Mouse (Mus musculus): ENCODE measurements at regions not wholly inside any gene's neighbourhood (a gene's known extent, or its start where the extent isn't known, plus 50 kb on each side); places are given as distances from the start of the nearest gene placed in this dataset.

DNA sequence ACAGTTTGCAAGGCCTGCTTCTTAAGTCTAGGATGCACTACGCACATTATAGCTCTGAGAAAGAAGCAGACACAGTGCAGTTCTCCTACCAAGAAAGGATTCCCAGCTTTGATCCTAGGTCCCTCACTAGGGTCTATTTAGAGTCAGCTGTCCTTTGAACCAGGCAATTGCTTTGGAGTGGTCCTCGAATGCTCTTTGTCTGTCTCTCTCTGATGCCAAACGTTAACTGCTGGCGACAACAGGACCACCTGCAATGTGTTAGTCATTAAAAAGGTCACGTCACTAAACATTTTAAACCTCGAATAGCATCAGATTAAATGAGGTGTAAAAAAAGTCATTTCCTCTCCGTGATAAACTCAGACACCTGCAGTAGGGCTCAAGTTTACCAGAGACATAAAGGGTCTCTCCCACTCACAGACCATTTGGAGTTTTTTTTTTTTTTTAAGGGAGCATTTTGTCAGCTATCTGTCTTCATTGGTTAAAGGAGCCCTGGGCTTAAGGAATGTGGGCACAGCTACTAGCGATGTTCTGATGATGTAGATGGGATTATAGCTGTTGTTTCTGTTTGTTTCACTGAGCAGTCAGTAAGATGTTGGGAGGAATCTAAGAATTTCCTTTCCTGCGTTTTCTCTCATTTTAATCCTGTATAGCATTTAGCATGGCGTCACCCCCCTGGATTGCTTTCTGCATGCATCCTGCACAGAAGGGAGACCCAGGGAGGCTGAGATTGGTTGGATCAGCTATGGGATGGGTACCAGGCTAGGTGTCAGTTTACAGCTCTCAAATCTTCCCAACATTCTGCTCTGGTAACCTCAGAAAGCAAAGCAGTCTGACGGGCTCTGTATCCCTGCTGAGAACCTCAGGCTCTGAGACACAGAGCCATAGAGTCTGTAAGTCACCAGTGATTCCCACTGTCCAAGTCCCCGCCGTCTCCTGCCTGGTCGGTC, 615.3 kb upstream of the Sall1 start:
- no peak overlapping the region for H3K27ac ChIP-seq
- H3K4me3 ChIP-seq = no peak overlapping the region
- DNase-seq = no peak
- no peaks in the 10 kb centered on the region for H3K27me3 ChIP-seq (ENCODE audit: control insufficient read depth, insufficient read depth, low read length)
- H3K36me3 ChIP-seq (ENCODE audit: control insufficient read depth, insufficient read depth, low read length) = no peaks in the 10 kb centered on the region
- 28% methylated on average over 14 of the region's 14 CpGs for WGBS
- no peaks in the 10 kb centered on the region for H3K79me2 ChIP-seq (replicated peaks; ENCODE audit: control insufficient read depth, insufficient read depth, low read length)
- no peak for TF ChIP-seq EP300 (IDR thresholded peaks at IDR 0.05; ENCODE audit: insufficient read depth, low read depth, low read length)
- TF ChIP-seq POLR2A (IDR thresholded peaks at IDR 0.05; ENCODE audit: insufficient read depth, low read depth, low read length) = no peak
- no peak for TF ChIP-seq CTCF (IDR thresholded peaks at IDR 0.05)
- intact Hi-C loops (cut with DNase I) = no loop called here
- no peak overlapping the region for H3K9ac ChIP-seq (ENCODE audit: low read depth, low read length)
- H3K4me1 ChIP-seq (ENCODE audit: control insufficient read depth, insufficient read depth, low read length) = no peaks in the 10 kb centered on the region

DNA sequence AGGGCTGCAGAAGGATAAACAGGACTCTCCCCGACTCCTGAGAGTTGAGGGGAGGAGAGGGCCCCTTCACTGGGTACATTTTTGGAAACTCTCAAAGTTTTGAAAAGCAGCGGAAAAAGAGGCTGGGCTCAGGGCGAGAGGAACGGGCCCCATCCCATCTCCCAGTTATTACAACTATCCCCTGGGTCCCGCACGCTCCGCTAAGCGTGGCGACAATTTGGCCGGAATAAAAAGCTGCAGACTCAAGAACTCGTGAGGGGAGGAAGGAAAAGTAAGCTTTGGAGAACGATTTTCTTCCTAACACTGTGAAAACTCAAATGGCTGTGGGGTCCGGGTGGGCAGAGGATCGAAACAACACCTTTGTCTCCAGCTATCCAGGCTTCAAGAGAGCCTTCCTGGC, 611.4 kb upstream of the Sall1 start:
- Histone ChIP-seq H3K36me3 (ENCODE audit: control insufficient read depth, insufficient read depth, low read length) (no peaks in the 10 kb centered on the region), H3K9ac (ENCODE audit: low read depth, low read length) (no peak overlapping the region), H3K27ac (no peak overlapping the region), H3K79me2 (replicated peaks; ENCODE audit: control insufficient read depth, insufficient read depth, low read length) (no peaks in the 10 kb centered on the region), H3K27me3 (ENCODE audit: control insufficient read depth, insufficient read depth, low read length) (no peaks in the 10 kb centered on the region), H3K4me1 (ENCODE audit: control insufficient read depth, insufficient read depth, low read length) (no peaks in the 10 kb centered on the region), H3K4me3 (no peak overlapping the region)
- 80% methylated on average over 14 of the region's 14 CpGs for WGBS
- TF ChIP-seq POLR2A (IDR thresholded peaks at IDR 0.05; ENCODE audit: insufficient read depth, low read depth, low read length) (no peak), CTCF (IDR thresholded peaks at IDR 0.05) (no peak), EP300 (IDR thresholded peaks at IDR 0.05; ENCODE audit: insufficient read depth, low read depth, low read length) (no peak)
- no peak for DNase-seq
- intact Hi-C loops (cut with DNase I) = no loop called here

DNA sequence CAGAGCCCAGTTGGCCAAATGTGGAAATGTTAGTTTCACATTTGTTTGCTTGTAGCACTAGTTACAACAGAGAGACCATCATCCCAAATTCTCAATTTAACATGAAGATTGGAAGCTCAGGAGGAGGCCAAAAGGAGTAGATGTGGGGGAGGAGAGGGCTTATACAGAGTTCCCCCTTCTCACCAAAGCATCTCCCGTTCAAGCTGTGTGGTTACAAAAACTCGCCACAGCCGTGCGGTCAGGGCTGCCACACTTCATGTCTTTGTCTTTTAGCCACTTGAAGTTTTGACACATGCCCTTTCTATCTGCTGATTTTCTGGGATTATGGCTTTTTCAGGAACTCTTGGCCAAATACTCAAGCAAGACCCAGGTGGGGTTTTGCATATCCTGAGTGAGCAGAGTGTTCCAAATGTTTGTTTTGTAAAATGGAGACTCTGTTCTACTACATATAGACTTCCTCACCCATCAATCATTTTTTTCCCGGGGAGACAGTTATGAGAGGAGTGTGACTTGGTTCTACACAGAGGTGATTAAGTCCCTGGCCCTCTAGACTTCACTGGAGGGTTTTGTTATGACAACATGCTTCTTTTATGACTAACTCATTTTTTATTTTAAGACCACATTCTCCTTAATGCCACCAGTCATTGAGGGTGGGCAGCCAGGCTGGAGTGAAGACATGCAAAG, 605.4 kb upstream of the Sall1 start:
- no peak overlapping the region for H3K4me3 ChIP-seq
- no peak for TF ChIP-seq POLR2A (IDR thresholded peaks at IDR 0.05; ENCODE audit: insufficient read depth, low read depth, low read length)
- no peak for TF ChIP-seq CTCF (IDR thresholded peaks at IDR 0.05)
- TF ChIP-seq EP300 (IDR thresholded peaks at IDR 0.05; ENCODE audit: insufficient read depth, low read depth, low read length) = no peak
- no peak overlapping the region for H3K9ac ChIP-seq (ENCODE audit: low read depth, low read length)
- intact Hi-C loops (cut with DNase I) = no loop called here
- H3K27me3 ChIP-seq (ENCODE audit: control insufficient read depth, insufficient read depth, low read length) = no peaks in the 10 kb centered on the region
- no peaks in the 10 kb centered on the region for H3K36me3 ChIP-seq (ENCODE audit: control insufficient read depth, insufficient read depth, low read length)
- no peak for DNase-seq
- no peaks in the 10 kb centered on the region for H3K79me2 ChIP-seq (replicated peaks; ENCODE audit: control insufficient read depth, insufficient read depth, low read length)
- WGBS = 74% methylated on average over 5 of the region's 5 CpGs
- H3K4me1 ChIP-seq (ENCODE audit: control insufficient read depth, insufficient read depth, low read length) = no peaks in the 10 kb centered on the region
- no peak overlapping the region for H3K27ac ChIP-seq

DNA sequence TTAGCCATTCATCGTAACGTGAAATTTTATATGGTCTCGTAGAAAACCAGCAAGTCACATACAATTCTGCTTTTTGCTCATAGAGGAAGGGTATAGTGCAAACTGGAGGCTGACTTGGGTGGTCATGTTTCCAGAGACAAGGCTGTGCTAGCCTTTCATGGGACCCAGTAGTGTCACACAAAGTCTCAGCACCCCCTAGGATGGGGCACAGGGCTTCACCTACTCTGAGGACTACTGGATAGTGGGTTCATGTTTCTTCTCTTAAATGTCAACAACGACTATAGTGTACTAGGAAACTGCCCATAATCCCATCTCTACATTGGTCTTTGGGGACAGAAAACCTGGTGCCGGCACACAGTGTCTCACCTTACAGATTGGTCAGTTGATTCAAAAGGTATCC, 603.0 kb upstream of the Sall1 start:
- no peaks in the 10 kb centered on the region for H3K4me1 ChIP-seq (ENCODE audit: control insufficient read depth, insufficient read depth, low read length)
- TF ChIP-seq POLR2A (IDR thresholded peaks at IDR 0.05; ENCODE audit: insufficient read depth, low read depth, low read length) (no peak), EP300 (IDR thresholded peaks at IDR 0.05; ENCODE audit: insufficient read depth, low read depth, low read length) (no peak), CTCF (IDR thresholded peaks at IDR 0.05) (no peak)
- no peaks in the 10 kb centered on the region for H3K27me3 ChIP-seq (ENCODE audit: control insufficient read depth, insufficient read depth, low read length)
- no peak overlapping the region for H3K9ac ChIP-seq (ENCODE audit: low read depth, low read length)
- no peak overlapping the region for H3K27ac ChIP-seq
- intact Hi-C loops (cut with DNase I) = no loop called here
- H3K36me3 ChIP-seq (ENCODE audit: control insufficient read depth, insufficient read depth, low read length) = no peaks in the 10 kb centered on the region
- H3K4me3 ChIP-seq = no peak overlapping the region
- H3K79me2 ChIP-seq (replicated peaks; ENCODE audit: control insufficient read depth, insufficient read depth, low read length) = no peaks in the 10 kb centered on the region
- DNase-seq = no peak
- 84% methylated on average over 5 of the region's 5 CpGs for whole genome bisulfite sequencing

DNA sequence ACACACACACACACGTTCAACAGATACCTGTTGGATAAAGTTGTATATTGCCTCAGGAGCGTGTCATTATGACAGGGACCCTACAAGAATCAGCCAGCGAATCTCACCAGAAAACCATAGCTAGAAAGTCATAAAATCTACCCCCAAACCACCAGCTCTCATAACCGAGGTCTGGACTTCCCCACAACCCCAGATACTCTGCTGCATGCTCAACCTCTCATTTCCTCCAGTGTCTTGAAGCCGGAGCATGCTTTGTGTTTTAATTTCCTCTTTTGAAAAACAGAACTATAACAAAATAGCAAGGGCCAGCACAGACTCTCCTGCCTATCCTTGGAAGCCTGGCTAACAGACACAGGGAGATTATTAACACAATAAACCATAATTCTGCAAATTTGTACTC, 597.4 kb upstream of the Sall1 start:
- Histone ChIP-seq H3K4me1 (ENCODE audit: control insufficient read depth, insufficient read depth, low read length) (no peaks in the 10 kb centered on the region), H3K79me2 (replicated peaks; ENCODE audit: control insufficient read depth, insufficient read depth, low read length) (no peaks in the 10 kb centered on the region)
- 61% methylated on average over 5 of the region's 5 CpGs for WGBS

DNA sequence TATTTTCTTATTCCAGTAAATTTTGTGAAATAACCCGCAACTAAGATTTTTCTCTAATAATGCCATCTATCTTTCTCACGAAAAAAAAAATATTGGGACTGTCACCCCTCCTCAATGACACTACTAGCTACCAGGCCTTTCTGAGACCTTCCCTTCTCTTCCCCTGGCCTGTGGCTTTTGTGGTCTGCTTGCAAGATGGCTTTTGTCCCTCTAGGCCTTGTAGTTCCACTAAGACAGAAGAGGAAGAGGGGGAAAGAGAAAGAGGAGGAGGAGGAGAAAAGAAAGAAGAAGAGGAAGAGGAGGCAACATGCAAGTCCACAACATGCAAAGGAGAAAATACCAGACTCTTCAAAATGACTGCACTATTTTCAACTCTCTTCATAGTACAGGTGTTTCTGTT, 590.9 kb upstream of the Sall1 start:
- Histone ChIP-seq H3K36me3 (ENCODE audit: control insufficient read depth, insufficient read depth, low read length) (no peaks in the 10 kb centered on the region), H3K79me2 (replicated peaks; ENCODE audit: control insufficient read depth, insufficient read depth, low read length) (no peaks in the 10 kb centered on the region), H3K9ac (ENCODE audit: low read depth, low read length) (no peak overlapping the region), H3K4me1 (ENCODE audit: control insufficient read depth, insufficient read depth, low read length) (no peaks in the 10 kb centered on the region), H3K27ac (no peak overlapping the region), H3K27me3 (ENCODE audit: control insufficient read depth, insufficient read depth, low read length) (no peaks in the 10 kb centered on the region), H3K4me3 (no peak overlapping the region)
- DNase-seq = no peak
- intact Hi-C loops (cut with DNase I) = no loop called here
- WGBS = 92% methylated on average over 2 of the region's 2 CpGs
- TF ChIP-seq POLR2A (IDR thresholded peaks at IDR 0.05; ENCODE audit: insufficient read depth, low read depth, low read length) = no peak
- no peak for TF ChIP-seq EP300 (IDR thresholded peaks at IDR 0.05; ENCODE audit: insufficient read depth, low read depth, low read length)
- no peak for TF ChIP-seq CTCF (IDR thresholded peaks at IDR 0.05)

More for the DNA sequence above, 597.4 kb upstream of the Sall1 start:
- TF ChIP-seq CTCF (IDR thresholded peaks at IDR 0.05) = no peak
- no peak for TF ChIP-seq EP300 (IDR thresholded peaks at IDR 0.05; ENCODE audit: insufficient read depth, low read depth, low read length)
- no peak for TF ChIP-seq POLR2A (IDR thresholded peaks at IDR 0.05; ENCODE audit: insufficient read depth, low read depth, low read length)
- no peak overlapping the region for H3K27ac ChIP-seq
- H3K27me3 ChIP-seq (ENCODE audit: control insufficient read depth, insufficient read depth, low read length) = no peaks in the 10 kb centered on the region
- no peak overlapping the region for H3K4me3 ChIP-seq
- no peak for DNase-seq
- H3K36me3 ChIP-seq (ENCODE audit: control insufficient read depth, insufficient read depth, low read length) = no peaks in the 10 kb centered on the region
- intact Hi-C loops (cut with DNase I) = no loop called here
- H3K9ac ChIP-seq (ENCODE audit: low read depth, low read length) = no peak overlapping the region
